Mouse (Mus musculus): ENCODE data around the gene Pla2g15.

DNA sequence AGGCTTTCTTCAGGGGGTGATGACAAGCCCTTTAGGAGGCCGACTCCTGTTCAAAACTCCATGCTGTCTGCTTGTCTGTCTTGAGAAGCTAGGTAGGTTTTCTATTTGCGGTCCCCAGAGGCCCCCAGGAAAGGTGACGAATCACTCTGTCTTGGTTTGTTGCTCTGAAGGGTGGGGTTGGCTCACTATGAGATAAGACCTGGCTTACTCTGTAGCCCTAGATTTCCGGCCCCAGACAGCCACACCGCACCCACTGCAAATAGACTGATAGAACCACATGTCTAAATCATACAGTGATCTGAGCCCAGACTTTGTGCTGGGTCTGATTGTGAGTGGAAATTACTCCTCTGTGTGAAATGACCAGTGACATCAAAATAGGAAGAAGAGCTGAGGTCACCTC, 41.4 kb downstream of the Pla2g15 start:
- TF ChIP-seq CTCF (IDR thresholded peaks at IDR 0.05; ENCODE audit: low read depth) (no peak), EP300 (optimal IDR thresholded peaks at IDR 0.05) (no peak)

Data from stomach, postnatal 0 days (tissue).